Mouse (Mus musculus) layer of hippocampus, adult 9-10 months (tissue): Measurements from ENCODE around the gene Dhx36.

Experiments used
- DNase-seq: peaks from one replicate; pipeline ENCODE4 v3.0.0; 2022; ENCODE audit warnings: low spot score

The Dhx36 gene

DNA sequence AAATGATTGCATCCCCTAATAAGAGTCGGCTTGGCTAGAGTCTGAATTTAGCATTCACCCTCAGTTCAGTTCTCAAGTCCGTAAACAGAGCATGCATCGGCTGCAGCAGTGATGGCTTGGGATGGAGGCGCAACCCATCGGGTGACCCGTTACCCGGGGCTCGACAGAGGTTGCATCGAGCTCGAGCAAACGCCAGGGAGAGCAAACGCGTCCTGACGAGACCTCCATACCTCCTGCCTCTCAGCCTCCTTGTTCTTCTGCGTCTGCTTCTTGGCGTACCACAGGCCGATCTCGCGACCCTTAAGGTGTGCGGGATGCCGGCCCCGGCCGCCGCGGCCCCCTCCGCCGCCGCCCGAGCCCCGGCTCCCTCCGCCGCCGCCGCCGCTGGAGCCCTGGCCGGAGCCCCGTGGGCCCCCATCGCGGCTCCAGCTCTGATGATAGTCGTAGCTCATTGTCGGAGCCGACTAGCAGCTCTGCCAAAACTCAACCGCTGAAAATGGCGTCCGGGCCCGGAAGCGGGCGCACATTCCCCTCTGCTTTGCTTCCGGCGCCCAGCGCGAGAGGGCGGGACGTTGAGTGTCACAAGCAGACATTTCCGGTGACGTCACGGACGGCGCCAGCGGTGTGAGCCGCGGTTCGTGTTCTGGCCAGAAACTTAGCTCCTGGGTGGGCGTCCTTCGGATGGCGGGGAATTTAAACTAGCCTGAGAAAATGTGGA lies at the start of gene Dhx36:
TSS of gene Dhx36 (minus strand) at position 517 of the 718 bp plus-strand sequence.
- DNase-seq = peak; percentile 92

DNA sequence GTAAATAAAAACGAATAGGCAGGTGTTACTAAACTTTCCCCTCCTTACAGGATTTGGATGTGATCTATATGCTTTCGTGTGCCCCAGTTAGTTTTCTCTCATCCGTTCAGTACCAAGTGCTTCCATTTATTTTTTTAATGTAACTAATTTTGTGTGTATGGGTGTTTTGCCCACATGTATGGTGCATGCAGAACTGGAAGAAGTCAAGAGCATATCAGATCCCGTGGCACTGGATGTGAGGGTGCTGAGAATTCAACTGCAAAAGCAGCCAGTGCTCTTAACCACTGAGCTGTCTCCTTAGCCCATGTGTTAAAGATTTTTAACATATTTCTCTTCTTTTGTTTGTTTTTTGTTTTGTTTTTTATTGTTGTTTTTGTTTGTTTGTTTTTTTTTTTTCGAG lies 20.8 kb upstream of the Dhx36 start:
- DNase-seq = no peak

DNA sequence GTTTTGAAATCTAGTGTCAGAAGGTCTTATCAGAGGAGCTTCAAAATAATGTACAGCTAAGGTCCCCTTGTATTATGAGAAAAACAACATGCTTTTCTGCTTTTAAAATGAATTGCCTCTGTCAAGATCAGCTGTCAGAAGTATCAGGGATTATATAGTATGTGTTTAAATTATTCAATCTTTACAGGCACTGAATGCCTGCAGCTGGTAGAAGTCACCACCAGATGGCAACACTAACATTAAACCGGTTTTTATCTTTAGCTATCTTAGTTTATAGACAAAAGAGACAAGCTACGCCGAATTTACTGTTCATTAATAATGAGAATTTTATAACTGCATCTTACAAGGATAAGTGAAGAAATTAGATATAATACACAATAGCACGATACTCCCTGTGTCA lies 20.4 kb upstream of the Dhx36 start:
- peak; percentile 37 for DNase-seq

- DNase-seq = no peak
Observed at GRCm38 (mm10) chr3:62507206-62507647, 423 bp upstream of the Dhx36 start.

DNA sequence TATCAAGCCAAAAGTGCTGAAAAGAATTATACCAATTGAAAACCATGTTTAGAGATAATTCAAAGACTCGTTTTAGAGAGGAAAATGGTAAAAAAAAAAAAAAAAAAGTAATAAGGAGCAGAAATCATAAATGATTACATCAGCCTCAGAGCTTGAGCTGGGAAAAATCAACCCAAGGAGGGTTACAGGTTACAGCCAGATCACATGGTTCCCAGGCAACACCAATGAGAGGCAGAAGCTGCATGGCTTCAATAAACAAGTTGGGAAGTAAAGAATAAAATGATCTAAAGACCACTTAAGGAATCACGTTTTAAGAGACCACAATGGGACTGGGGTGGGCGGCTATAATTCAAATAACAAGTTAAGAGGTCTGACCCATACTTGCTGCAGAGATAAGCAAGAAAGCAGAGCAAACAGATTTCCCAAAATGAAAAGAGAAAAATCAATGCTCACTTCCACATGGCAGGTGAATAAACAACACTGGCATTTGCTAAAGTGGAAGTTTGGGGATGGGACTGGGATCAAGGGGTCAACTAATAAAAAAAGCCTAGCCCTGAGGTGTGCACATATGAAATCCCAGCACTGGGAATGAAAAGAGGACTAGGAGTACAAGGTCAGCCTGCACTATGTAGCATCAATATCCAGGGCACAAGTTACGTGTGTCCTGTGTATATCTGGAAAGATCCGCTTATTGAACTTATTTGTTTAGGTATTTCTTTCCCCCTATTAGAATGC lies 1.5 kb downstream of the Dhx36 start:
- no peak for DNase-seq

DNA sequence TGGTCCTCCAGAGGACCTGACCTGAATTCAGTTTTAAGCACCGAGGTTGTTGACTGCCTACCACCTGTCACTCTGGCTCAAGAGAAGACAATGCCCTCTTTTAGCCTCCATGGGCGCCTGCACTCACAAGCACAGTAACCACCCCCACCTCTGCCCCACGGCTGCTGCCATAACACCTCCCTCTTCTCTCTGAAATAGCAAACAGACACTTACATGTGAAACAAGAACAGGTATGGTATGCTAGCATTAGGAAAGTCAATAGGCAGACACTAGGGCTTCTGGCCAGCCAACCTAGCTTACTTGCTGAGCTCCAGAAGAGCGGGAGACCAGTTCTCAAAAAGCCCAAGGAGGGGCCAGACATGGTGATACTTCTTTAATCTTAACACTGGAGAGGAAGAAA lies 7.5 kb downstream of the Dhx36 start:
- no peak for DNase-seq

- DNase-seq = no peak
Observed at GRCm38 (mm10) chr3:62492568-62492967, 14.2 kb downstream of the Dhx36 start.

DNA sequence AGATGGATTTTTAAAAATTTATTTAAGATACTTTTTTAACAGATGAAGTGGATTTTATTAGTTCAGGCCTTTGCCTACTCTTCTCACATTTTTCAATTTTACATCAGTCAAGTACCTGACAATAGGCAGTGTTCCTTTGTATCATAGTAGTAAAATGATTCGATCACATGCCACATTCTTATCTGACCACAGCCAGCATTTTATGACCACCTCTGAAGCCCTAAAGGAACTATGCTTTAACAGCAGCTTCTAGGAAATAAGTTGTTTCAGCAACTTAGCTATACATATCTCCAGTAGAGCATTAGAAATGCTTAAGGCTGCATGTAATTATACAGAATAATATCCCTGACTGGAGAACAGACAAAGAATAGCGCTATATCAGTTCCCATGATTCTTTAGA lies 22.5 kb downstream of the Dhx36 start:
- DNase-seq = no peak

- no peak for DNase-seq
Observed at GRCm38 (mm10) chr3:62470179-62470578, 36.6 kb downstream of the Dhx36 start.

DNA sequence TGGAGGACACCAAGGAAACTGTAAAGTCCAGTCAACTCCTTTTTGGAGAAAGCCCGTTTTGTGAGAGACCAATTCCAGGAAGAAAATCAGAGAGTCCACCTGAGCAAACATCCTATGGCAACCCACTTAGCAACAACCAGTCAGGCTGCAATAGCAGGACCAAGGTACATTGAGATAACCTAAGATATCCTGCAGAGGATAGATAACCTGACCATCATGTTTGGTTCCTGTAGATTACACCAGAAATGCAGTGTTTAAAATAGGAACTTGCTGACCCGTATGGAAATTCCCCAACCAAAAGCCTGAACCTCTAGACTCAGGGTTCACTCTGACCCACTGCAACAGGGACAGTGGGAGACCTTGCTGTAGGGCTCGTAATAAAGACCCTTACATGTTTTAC lies 42.5 kb downstream of the Dhx36 start:
- no peak for DNase-seq

- no peak for DNase-seq
Observed at GRCm38 (mm10) chr3:62459483-62459882, 47.3 kb downstream of the Dhx36 start.

DNA sequence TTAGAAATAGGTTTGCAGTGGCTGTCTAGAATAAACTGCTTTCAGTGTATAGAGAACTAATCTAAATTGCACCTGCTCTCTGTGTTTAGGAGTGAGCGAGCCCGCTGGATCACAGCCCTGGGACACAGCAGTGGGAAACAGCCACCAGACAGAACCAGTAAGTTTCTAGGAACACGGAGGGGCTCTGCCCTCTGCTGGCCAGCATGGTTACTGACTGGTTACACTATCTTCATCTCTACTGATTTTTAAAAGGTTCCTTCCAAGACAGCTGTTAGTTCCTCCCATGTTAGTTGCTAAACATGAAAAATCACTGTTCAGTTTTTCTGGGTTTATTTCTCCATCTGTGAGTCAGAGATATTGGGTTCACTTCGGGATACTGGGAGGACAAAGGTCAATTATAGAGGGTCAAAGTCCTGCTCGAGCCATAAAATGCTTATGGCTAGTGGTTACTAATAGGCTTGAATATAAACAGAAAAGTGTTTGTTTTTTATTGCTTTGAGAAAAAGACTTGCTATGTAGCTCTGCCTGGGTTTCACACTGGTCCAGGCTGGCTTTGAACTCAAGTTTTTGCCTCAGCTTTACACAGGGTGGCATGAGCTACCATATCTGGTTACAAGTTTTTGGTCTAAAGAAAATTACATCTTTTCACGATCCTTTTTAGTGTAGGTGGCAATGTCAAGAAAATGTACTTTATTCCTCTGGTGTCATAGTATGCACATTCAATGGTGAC lies 48.4 kb downstream of the Dhx36 start:
- DNase-seq = peak; percentile 26

DNA sequence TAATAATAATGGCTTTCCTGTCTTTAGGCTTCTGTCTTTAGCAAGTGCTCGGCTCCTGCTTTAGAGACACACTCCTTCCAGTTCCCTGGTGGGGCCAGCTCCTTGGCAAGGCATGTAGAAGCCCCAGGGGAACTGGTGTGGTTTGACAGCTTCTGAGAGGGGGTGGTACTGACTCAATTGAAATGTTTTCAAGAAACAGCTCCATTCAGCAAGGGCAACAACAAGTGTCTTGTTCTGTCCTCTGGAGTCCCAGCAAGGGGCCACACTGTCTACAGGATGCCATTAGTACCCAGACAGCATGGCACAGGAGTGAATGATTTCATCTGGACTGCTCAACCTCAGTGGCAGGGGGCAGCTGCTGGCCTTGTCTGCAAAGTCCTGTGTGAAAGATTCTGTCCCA lies 51.0 kb downstream of the Dhx36 start:
- no peak for DNase-seq

- DNase-seq = no peak
Observed at GRCm38 (mm10) chr3:62454096-62454495, 52.7 kb downstream of the Dhx36 start.

- DNase-seq = no peak
Observed at GRCm38 (mm10) chr3:62452961-62453360, 53.8 kb downstream of the Dhx36 start.

GRCm38 (mm10) chr3:62449871-62450496 lies 56.8 kb downstream of the Dhx36 start:
- DNase-seq = no peak

DNA sequence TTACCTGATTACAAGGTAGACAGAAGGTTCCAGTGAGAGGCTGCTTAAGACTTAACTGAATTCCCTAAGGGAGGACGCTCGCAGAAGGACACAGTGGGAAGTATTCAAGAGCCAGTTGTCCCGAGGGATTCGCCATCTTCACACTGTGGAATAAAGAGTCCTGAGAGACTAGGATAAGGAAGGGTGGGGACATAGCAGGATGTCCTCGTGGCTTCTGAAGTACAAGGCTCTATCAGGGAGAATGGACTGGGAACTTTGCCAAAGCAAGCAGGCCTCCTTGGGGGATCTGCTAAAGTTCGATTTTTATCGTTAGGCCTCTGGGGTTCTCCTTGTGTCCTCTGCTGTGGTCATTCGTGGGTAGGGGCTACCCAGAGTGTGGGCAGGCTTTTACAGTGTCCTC lies 59.7 kb downstream of the Dhx36 start:
- DNase-seq = no peak

DNA sequence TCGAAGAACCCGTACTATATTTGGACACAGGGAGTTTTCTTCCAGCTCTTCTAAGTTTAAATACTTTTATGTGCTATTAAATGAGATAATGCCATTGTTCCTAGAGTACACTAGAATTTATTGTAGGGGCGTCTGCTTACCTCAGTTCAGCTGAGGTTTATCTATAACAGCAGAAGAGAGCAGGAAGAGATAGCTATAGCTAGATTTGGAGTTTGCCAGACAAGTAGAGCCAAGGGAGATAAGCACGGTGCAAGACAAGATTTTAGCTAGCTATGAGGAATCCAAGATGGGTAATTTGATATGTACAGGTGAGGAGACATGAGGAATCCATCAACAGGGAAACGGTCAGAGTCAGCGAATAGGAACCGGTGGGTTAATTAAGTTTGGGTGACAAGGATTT lies 60.5 kb downstream of the Dhx36 start:
- DNase-seq = no peak

DNA sequence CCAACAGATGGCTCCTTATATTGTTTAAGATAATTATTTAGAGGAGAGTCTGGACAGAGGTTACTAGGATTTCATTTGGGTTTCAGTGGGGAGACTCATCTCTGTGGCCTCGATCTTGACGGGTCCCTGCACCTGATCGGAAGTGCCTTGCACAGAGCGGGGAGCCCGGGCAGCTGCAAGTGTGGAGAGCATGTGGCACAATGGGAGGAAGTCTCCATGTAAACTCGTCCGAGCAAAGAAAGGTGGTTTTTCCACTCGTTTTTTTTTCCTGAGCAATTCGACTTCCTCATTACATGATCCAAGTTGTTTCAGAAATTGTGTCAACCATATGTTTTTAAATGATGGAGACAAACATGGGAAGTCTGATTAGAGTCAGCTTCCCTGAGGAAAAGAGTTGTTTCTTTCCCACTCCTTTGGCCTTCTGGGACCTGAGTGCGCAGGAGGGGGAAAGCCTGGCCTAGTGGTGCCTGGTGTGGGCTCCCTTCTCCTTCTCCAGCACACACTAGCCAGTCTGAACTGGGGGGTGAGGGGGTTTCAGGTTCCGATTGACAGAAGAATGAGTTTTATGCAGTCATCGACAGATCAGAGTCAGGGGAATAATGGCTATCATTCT lies 63.1 kb downstream of the Dhx36 start:
- DNase-seq = no peak

GRCm38 (mm10) chr3:62440431-62440969 lies 66.3 kb downstream of the Dhx36 start:
- no peak for DNase-seq

DNA sequence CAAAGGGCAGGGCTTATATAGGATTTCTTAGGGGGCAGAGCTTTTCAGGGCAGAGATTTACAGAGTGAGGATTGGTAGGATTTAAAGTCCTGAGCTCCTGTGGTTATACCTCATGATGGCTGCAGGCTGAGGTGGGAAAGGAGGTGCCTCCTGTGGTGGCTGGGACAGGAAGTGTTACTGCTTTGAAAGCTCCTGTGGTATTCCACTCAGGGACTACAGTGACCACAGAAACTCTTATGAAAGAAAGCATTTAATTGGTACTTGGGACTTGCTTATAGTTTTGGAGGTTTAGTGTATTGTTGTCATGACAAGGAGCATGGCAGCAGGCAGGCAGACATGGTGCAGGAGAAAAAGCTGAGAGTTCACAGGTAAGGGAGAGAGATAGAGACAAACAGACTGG lies 70.9 kb downstream of the Dhx36 start:
- DNase-seq = no peak

DNA sequence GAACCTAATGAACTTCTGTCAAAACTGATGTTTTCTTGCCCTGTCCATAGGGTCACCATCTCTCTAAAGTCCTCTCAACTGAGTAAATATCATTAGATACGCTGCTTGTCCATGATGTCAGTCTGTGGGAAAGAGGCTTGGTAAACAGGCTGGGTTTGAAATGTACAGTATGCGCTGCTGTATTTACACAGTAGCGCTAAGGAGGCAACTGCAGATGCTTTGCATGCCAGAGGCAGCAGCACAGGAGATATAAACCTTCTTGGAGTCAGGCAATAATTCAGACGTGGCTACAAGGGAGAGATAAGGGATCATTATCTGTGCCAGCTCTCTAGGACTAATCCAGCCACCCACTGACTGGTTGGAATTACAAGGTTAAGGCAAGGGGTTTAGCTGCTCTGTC lies 73.1 kb downstream of the Dhx36 start:
- no peak for DNase-seq
